Mouse (Mus musculus) neutrophil, adult 5-6 weeks (primary cell): ENCODE data around the gene Degs1. TPM values are rescaled to one million over a fixed set of nuclear protein-coding genes. Genes with fewer than 3 reads are reported as not detected.

Source experiments
- ATAC-seq: fragments of 151-379, 151-347 bp; 2 replicates; pipeline ENCODE4 v1.8.0; 2017; ENCODE audit warnings: mild to moderate bottlenecking, moderate TSS enrichment; ENCODE audit not compliant: insufficient number of reproducible peaks, poor library complexity, low FRiP score, severe bottlenecking; ENCODE audit errors: extremely low read depth
- total RNA-seq: library from RNA; stranded (forward); fragments of 200-1000 nt; gene quantifications from 2 replicates; pipeline ENCODE4 v1.2.3, GENCODE M21; 2017

Degs1 gene
- total RNA-seq: 54.7 and 55.2 TPM in 2 replicates

DNA sequence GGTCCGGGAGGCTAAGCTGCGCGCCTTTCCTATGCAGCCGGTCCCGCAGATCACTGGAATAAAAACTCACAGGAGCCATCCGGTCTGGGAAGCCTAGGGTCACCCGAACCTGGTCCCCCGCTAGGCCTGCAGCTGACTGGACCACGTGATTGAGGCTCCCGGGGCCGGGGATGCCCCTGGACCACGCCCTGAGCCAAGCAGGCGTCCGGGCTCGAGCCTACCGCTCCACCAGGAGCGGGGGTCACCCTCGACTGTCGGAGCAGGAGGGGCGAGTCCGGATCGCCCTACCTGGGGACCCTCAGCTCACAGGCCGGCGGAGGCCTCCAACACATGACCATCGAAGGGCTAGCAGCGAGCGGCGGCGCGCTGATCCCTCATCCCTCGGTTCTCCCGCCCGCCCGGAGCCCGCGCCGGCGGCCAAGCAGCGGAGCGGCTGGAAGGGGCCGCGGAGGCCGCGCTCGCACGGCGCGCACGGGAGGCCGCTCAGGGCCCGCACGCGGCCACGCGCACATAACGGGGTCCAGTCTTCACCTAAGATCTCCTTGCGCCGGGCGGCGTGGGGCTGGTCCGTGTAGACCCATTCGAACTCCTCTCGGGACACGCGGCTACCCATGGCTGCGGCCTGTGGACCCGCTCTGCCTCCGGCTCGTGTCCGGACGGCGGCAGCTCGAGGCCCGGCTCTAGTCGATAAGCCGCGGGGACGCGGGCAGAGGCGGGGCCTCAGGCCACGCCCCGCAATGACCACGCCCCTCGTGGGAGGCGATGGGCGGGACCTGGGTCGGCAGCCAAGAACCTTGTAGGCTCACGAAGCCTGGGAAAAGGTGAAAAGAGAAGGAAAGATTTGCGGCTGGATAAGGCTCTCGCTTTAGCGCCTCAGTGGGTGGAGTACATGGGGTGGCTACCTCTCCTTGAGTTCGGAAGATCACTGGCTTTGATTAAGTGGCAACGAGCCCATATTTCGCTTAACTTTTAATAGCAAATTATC is at the start of gene Degs1:
Gene Degs1, minus strand, starts transcription at position 714 of the 985 bp plus-strand sequence.
- ATAC-seq: peak; percentile 88

DNA sequence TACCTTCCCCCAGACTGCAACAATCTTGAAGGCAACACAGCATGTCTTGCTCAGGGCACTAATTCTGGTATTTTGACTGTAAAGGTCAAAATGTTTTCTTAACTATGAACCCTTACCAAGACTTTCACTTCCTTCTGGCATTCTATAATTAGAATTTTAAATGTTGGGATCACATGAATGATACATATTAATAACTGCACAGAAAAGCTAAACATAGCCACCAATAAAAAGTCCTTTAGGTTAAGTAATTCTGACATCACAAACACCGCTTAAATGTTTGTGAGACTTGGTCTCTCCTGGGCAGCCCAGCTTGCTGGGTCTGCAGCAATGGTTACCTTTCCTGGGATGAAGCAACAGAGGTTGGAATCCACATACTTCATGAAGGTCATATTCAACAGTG is 43.3 kb upstream of the Degs1 start:
- no peak for ATAC-seq

DNA sequence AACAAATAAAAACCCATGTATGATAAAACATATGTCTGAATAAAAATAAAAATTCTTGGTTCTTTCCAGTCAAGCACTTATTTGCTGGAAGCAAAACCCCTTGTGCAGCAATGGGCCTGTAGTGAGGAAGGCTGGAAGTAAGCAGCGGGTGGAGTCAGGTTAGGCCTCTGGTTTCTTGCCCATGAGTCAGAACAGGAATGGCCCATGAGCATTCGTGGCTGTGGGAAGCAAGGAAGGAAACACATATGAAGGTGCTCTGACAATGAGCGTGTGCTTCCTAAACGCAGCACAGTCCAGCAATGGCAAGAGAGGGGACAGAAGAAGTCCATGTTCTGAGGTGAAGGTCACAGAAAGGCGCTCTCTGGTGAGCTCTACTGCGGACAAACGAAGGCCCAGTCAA is 41.9 kb upstream of the Degs1 start:
- no peak for ATAC-seq

DNA sequence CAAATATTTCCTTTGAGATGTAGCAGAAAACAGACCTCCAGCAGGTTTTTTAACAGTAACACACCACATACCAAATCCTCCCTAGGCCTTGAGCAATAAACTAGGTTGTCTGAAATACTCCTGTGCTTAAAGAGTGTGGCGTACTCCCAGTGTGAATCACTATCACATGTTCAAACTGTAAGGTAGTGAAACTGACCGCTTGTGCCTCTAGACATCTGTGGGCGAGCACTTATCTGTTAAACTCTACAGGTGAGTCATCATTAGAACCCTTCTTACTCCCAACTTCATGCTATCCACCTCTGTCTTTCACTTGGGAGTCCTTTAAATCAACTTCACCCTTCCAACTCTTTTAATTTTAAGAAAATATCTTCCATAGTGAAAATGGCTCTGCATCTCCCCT is 40.5 kb upstream of the Degs1 start:
- no peak for ATAC-seq

DNA sequence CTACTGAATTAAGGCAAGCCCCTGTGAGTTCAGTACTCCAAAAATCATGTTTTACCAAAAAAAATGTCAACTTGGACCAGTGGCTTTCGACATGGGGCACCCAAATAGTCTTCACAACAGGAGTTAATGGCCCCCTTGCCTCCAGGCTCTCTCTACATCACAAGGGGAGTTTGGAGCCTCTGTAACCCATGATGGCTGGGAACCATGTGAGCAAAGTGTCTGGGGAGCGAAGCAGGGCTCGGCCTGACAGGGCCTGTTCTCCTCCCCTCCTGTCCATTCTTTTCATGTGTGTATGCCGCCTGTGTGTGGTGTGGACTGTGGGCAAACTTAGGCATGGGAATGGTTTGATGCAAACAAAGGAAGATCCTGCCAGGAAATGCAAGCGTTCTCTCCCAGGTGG is 31.6 kb upstream of the Degs1 start:
- ATAC-seq: no peak

DNA sequence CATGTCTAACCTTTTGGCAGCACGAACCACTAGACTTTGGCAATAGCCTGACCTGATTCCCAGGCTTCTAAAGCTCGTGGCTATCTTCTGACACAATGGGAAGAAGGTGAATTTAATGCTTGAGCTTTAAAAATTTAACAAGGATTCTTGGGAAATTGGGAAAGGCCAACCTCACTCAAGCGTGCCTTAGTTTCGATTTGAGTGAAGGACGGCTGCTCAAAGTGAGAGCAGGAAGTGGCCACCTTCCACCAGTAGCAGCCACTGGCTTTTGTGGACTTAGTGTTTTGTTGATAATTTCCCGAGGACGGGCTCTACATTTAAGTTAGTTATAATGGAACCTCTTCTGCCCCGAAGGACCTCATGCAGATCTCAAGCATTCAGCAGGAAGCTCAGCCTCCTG is 30.6 kb upstream of the Degs1 start:
- ATAC-seq: no peak

DNA sequence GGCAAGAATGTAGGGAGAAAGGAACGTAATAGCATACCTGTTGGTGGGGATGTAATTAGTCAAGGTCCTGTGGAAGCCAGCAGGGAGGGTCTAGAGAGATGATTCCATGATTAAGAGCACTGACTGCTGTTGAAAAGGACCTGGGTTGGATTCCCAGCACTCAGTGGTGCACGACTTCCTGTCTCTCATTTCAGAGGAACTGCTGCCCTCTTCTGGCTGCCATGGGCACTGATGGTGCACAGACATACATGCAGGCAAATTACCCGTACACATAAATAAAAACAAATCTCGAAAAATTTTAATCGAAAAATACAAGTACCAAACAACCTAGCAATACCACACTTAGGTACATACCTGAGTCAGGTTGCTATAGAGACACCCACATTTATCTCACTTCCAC is 28.8 kb upstream of the Degs1 start:
- no peak for ATAC-seq

DNA sequence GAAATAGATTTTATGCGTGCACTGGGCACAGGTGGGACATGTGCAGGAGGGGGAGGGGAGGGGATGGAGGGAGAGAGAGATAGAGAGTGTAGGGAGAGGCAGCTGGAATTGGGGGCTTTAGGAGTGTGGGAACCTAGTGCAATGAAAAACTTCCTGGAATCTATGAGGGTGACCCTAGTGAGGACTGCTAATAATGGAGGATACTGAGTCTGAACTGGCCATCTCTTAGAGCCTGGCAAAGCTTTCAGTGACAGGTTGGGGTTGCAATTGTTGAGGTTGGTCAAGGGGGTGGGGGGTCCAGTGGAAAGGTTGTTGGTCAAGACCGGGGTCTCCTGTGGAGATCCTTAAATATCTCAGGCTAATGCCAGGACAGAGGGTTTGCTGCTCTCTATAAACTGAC is 27.7 kb upstream of the Degs1 start:
- no peak for ATAC-seq

DNA sequence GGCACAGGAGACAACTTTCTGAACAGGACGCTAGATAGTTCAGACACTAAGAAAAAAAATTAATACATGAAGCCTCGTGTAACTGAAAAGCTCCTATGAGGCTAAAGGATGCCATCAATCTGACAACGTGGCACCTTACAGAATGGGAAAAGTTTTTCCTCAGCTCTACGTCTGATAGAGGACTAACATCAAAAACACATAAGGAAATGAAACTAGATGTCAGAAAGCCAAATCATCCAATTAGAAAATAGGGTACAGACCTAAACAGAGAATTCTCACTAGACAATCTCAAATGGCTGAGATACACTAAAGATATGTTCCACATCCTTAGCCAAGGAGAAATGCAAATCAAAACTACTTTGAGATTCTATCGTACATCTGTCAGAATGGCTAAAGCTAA is 26.8 kb upstream of the Degs1 start:
- ATAC-seq: no peak

DNA sequence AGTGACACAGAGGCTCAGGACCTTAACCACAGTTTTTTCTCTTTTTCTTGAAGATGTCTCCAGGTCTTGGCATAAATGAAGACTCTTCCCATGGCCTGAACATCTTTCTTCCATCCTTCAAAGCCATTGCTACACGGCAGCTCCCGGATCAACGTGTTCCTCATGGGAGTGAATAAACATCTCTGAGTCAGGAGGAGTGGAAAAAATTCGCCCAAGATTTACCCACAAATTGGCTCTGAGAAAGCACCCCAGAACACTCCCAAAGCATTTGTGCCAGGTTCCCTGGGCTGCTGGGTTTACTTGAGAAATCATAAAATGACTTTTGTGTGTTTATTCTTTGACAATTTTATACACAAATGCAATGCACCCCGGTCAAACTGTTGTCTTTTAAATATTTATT is 20.3 kb upstream of the Degs1 start:
- no peak for ATAC-seq

DNA sequence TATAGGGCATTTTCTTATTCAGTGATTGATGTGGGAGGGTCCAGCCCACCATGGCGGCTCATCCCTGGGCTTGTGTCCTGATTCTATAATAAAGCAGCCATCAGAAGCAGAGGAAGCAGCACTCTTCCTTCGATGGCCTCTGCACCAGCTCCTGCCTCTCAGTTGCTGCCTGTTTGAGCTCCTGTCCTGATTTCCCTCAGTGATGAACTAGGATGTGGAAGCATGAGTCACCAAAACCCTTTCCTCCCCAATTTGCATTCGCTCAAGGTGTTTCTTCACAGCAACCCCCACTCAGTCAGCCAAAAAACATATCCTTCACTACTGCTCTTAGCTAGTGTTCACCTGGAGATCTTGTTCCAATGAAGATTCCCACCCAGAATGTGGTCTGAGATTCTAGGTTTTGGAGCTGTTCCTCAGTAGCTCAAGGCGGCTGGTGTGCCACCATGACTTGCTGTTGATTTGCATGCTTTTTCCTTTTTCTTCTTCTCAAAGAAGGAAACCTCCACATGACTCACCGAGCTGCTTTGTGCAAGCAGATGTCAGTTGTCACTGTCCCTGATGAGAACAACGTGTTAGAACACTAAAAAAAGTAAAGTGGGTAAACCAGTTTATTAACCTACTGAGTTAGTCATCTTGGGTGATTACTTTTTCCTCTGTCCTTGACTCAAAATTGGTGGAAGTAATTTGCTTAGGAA is 19.7 kb upstream of the Degs1 start:
- no peak for ATAC-seq

DNA sequence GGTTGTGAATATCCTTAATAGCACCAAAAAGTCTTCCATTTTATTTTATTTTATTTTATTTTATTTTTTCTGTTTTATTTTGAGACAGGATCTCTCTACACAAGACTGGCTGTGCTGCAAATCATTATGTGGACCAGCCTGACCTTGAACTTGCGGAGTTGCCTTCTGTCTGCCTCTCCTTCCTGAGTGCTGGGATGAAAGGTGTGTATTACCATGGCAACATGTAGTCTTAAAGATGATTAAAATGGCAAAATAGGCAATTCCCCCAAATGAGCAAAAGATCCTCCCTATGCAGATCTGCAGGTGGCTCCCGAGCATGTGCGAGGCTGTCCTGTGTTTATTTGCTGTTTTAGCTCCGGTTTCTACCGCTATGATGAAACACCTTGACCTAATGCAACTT is 15.2 kb upstream of the Degs1 start:
- no peak for ATAC-seq

DNA sequence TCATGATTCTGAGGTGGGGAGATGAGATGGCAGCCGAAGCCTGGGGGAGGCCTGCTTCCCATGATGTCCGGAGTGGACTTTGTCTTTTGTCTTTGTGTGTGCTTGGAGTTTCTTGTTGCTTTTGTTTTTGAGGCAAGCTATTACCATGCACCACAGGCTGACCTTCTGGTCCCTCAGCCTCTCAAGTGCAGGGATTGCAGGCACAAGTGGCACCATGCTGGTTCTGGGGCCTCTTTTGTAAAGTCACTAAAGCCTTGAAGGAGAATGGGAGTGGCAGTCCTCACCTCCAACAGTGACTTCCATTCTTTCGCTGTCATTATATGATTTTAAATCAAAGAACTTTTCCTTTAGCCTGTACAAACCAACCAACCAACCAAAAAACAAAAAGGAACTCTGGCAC is 14.6 kb upstream of the Degs1 start:
- ATAC-seq: no peak

DNA sequence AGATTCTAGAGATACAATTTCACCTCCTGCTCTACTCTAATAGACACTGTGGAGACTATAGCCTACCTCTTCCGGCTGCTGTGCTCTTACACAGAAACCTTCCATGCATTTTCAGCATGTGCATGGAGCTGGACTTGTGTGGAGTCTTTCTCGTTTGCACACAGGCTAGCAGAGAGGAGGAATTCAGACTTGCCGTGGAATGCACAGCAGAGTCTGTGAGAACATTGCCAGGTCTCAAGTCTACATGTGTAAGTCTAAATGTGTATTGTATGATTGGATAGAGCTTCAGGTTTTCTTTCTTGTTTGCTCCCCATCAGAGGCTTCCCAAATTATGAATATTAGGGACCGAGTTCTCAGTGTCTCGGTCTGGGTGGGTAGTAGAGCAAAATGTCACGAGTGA is 14.2 kb upstream of the Degs1 start:
- no peak for ATAC-seq

DNA sequence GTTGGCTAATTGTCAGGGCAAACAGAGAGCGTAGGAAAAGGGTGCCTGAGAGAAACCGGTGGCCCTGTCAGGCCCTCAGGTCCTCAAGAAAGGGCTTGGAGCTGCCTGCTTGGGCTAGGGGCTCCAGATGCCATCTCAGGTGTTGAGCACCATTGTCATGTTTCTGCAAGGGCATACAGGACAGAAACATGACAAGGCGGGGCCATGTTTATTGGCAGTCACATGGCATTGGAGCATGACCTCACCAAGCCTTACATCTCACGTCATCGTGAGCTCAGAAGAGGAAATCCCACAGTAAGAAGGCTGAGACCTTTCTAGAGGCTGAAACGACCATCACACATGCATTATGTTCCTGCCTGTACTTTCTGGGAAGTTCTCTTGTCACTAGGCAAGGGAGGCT is 13.5 kb upstream of the Degs1 start:
- no peak for ATAC-seq

DNA sequence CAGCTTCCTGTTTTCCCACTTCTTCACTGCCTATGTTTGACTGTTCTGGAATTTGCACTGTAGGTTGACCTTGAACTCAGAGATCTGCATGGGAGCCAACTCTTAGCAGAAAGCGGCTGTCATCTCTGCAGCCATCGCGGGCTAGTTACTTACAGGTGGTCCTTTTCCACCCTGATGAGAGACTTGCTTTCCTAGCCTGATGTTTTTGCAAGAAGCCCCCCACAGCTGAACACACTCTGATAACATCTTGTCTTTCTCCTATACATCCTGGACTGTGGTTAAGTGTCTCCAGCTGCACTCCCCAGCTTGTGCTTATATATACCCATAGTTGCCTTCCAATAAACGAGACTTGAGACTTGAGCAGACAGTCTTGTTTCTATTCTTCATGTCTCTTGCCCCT is 9.7 kb upstream of the Degs1 start:
- ATAC-seq: no peak

DNA sequence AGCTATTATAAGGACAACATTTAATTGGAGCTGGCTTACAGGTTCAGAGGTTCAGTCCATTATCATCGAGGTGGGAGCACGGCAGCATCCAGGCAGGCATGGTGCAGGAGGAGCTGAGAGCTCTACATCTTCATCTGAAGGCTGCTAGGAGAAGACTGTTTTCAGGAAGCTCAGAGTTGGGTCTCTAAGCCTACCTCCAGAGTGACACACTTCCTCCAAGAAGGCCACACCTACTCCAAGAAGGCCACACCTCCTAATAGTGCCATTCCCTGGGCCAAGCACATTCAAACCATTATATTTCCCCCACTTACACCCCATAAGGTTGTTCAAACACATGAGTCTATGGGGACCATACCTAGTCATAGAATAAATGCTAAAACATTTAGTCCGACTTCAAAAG is 8.1 kb upstream of the Degs1 start:
- ATAC-seq: peak; percentile 60

DNA sequence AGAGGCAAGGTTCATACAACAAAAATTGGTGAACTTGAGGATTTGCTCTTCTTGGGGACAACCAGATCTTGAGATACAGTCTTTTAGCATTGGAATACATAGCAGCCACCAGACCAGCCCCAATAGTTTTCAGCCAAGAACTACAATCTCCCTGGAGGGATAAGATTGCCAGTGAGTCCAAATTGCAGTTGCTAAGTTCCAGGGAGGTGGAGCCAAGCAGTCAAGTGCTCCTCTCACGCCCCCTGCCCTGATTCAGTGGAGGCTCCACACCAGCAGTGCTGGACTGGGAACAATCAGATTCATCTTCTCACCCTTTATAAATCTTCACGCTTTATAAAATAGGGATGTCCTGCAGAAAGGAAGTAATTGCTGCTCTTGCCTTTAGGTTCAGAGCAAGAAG is 7.2 kb upstream of the Degs1 start:
- no peak for ATAC-seq

DNA sequence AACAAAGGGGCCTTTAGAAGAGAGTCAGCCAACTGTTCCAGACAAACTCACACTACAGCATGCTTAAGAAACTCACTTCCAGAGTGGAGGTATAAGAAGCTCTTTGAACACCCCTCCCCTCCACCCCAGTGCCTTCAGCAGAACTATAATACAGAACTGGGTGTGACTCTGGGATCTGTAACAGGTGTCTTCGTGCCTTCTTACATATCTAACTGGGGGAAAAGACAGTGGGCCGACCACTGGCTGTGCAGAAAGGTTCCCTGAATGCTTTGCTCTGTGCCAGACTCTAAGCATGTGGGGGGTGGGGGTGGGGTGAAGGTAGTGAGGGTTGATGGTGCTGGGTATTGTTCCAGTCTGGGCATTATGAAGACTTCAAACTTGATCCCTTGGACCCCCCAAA is 6.0 kb upstream of the Degs1 start:
- no peak for ATAC-seq

DNA sequence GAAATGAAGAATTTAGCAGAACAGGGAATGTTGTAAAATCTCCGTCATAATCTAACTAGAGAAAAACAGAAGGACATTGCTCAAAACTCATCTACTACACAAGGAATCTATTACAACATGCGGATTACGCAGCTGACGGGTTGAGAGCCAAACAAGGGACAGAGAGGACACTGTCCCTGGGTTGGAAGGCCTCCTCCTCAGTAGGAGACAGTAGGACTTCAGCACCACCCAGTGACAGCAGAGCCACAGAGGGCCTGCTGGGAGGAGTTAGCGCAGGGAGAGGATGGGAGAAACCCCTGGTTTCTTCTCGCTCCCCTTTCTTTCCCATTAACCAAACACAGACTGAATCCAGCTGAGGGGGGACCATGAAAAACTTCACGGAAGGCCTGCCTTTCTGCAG is 5.2 kb upstream of the Degs1 start:
- peak; percentile 54 for ATAC-seq
